Mouse (Mus musculus) stomach, postnatal 0 days (tissue): ENCODE data around the gene Otogl. TPM values are rescaled to one million over a fixed set of nuclear protein-coding genes. Genes with fewer than 3 reads are reported as not detected.

Source experiments
- ATAC-seq: fragments of 200-750 bp; cut with Nextera tagmentation; 2 replicates; pipeline ENCODE4 v1.8.0; 2017; ENCODE audit not compliant: low FRiP score, low TSS enrichment
- DNase-seq: peaks from one replicate; pipeline ENCODE4 v3.0.0-alpha.2; 2016; ENCODE audit warnings: low spot score
- H3K27ac ChIP-seq: fragments of 300-500 bp; sonication (generic); replicated peaks from 2 replicates; pipeline ENCODE4 v1.5.1; 2014; ENCODE audit warnings: mild to moderate bottlenecking, control low read depth
- H3K27me3 ChIP-seq: fragments of 300-500 bp; sonication (generic); 2 replicates; pipeline ENCODE4 v1.6.1; 2014; ENCODE audit warnings: low read length; ENCODE audit not compliant: control insufficient read depth, insufficient read depth
- H3K36me3 ChIP-seq: fragments of 300-500 bp; sonication (generic); 2 replicates; pipeline ENCODE4 v1.6.1; 2014; ENCODE audit warnings: low read length, mixed read lengths; ENCODE audit not compliant: control insufficient read depth, insufficient read depth
- H3K4me1 ChIP-seq: fragments of 300-500 bp; sonication (generic); replicated peaks from 2 replicates; pipeline ENCODE4 v1.6.1; 2014; ENCODE audit warnings: antibody characterized with exemption; ENCODE audit not compliant: control insufficient read depth, insufficient read depth
- H3K4me2 ChIP-seq: fragments of 300-500 bp; sonication (generic); replicated peaks from 2 replicates; pipeline ENCODE4 v1.6.1; 2014; ENCODE audit warnings: low read depth, mild to moderate bottlenecking, control low read depth, moderate library complexity
- H3K4me3 ChIP-seq: fragments of 300-500 bp; sonication (generic); 2 replicates; pipeline ENCODE4 v1.5.1; 2014; ENCODE audit warnings: low read depth, low read length, control low read depth
- H3K9ac ChIP-seq: fragments of 300-500 bp; sonication (generic); 2 replicates; pipeline ENCODE4 v1.6.1; 2014; ENCODE audit warnings: mild to moderate bottlenecking, low read length, control low read depth, mixed read lengths
- H3K9me3 ChIP-seq: fragments of 300-500 bp; sonication (generic); 2 replicates; pipeline ENCODE4 v1.6.1; 2016; ENCODE audit warnings: low read length; ENCODE audit not compliant: control insufficient read depth
- CTCF ChIP-seq: IDR thresholded peaks from 2 replicates; pipeline ENCODE4 v1.5.1; 2016; ENCODE audit warnings: antibody characterized with exemption, low read depth, mild to moderate bottlenecking, moderate library complexity
- EP300 ChIP-seq: optimal IDR thresholded peaks from 2 replicates; pipeline ENCODE3; 2016; ENCODE audit warnings: antibody characterized with exemption
- WGBS: fragments of 180-500 bp; shearing (Covaris S2); extraction: QIAGEN DNeasy Blood & Tissue Kit; methylation state at CpG from one replicate; pipeline ENCODE4 v1.1.7; 2014; 5-methylcytosine and 5-hydroxymethylcytosine counted together
- polyA plus RNA-seq: library from polyadenylated mRNA; unstranded; fragments of >200 nt; fragmentation: Nextera tagmentation; extraction: Ambion mirVana; gene quantifications from 2 replicates; pipeline ENCODE4 v1.2.1, GENCODE M21; 2015

Gene Otogl
- polyA plus RNA-seq, 1 experiment from 2014 or later: 0.02 TPM

DNA sequence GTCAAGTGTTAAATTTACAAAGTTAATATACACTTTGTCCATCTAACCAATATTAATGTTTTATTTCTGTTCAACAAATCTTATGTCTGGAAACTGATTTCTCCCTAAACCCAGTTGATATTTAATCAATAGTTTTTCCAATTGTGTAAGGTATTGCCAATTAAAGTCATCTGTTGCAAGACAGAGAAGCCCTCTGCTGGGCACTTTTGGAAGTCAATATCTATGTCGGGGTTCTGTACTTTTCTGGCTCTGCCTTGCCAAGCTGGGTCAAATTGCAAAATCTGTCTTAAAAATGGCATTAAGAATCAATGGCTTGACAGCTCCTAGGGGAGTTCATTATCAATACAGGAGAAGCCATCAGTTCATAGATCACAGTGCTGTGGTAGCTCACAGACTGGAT lies 10.8 kb upstream of the Otogl start:
- DNase-seq: no peak
- no peak overlapping the region for H3K27ac ChIP-seq
- no peak overlapping the region for H3K4me3 ChIP-seq
- H3K9ac ChIP-seq: no peak overlapping the region
- no peak overlapping the region for H3K4me2 ChIP-seq
- H3K27me3 ChIP-seq: no peaks in the 10 kb centered on the region
- TF ChIP-seq EP300 (no peak), CTCF (peak; percentile 71)
- 13% methylated on average over 1 of the region's 1 CpGs for WGBS
- H3K4me1 ChIP-seq: no peaks in the 10 kb centered on the region
- H3K36me3 ChIP-seq: no peaks in the 10 kb centered on the region
- no peaks in the 10 kb centered on the region for H3K9me3 ChIP-seq
- no peak for ATAC-seq

DNA sequence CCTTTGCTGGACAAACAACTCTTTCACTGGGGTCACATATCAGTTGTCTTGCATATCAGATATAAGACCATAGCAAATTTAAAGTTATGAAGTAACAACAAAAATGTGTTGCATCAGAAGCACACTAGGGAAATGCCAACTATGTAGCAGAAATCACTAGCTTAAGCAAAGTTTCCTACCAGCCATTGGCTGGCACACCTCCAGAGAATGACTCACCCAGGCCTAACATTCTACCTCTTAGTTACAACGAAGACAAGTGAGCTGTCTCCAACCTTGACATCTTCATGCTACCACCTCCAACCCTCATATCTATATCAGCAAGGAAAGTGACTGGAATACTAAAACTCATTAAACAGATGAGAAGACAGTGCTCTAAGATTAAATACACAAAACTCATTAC lies 9.6 kb upstream of the Otogl start:
- Histone ChIP-seq H3K27ac (no peak overlapping the region), H3K4me2 (no peak overlapping the region), H3K9ac (no peak overlapping the region), H3K4me1 (no peaks in the 10 kb centered on the region), H3K9me3 (no peaks in the 10 kb centered on the region), H3K4me3 (no peak overlapping the region), H3K36me3 (no peaks in the 10 kb centered on the region), H3K27me3 (no peaks in the 10 kb centered on the region)
- no peak for DNase-seq
- no peak for TF ChIP-seq EP300
- TF ChIP-seq CTCF: no peak
- ATAC-seq: no peak
- WGBS: 3% methylated on average over 1 of the region's 1 CpGs

DNA sequence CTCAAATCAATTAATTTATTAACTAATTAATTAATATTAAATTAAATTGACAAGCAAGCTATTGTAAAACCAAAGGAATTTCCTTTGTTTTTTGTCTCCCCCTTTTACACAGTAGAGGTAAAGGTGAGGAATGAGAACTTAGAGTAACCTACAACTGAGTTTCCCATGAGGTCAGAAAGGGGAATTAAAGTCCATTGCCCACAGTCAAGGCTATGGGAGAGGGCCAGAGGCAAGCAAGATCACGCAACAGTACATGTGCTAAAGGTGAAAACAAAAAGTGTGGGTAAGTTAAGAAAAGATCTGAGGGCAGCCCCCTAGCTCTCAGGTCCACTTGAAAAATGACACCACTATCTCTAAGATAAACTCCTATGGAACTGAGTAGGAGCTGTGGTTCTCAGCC lies 9.2 kb upstream of the Otogl start:
- TF ChIP-seq CTCF: no peak
- no peak for TF ChIP-seq EP300
- Histone ChIP-seq H3K36me3 (no peaks in the 10 kb centered on the region), H3K27ac (no peak overlapping the region), H3K4me2 (no peak overlapping the region), H3K4me3 (no peak overlapping the region), H3K9me3 (no peaks in the 10 kb centered on the region), H3K27me3 (no peaks in the 10 kb centered on the region), H3K4me1 (no peaks in the 10 kb centered on the region), H3K9ac (no peak overlapping the region)
- DNase-seq: no peak
- ATAC-seq: no peak
- WGBS: 77% methylated on average over 1 of the region's 1 CpGs

DNA sequence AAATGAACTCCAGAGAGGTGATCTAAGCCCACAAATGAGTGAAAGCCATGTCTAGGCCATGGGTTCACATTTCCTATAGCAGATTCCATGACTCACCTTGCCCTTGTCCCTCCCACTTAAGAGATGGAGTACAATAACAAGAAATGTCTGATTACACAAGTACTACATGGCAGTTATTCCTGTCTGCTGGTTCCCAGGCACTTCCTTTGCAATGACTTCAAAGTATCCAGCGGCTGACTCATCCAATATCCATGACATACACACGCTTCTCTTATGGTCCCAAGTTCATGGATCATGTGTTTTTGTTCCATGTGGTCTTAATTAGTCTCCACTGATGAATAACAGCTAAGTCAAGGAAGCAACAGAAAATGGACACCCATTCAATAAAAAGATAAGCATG lies 1.1 kb upstream of the Otogl start:
- TF ChIP-seq EP300: no peak
- TF ChIP-seq CTCF: no peak
- DNase-seq: no peak
- H3K4me2 ChIP-seq: no peak overlapping the region
- H3K9me3 ChIP-seq: no peaks in the 10 kb centered on the region
- no peak overlapping the region for H3K9ac ChIP-seq
- ATAC-seq: no peak
- H3K4me1 ChIP-seq: no peaks in the 10 kb centered on the region
- H3K36me3 ChIP-seq: no peaks in the 10 kb centered on the region
- WGBS: 76% methylated on average over 2 of the region's 2 CpGs
- H3K27ac ChIP-seq: no peak overlapping the region
- H3K27me3 ChIP-seq: no peaks in the 10 kb centered on the region
- no peak overlapping the region for H3K4me3 ChIP-seq

DNA sequence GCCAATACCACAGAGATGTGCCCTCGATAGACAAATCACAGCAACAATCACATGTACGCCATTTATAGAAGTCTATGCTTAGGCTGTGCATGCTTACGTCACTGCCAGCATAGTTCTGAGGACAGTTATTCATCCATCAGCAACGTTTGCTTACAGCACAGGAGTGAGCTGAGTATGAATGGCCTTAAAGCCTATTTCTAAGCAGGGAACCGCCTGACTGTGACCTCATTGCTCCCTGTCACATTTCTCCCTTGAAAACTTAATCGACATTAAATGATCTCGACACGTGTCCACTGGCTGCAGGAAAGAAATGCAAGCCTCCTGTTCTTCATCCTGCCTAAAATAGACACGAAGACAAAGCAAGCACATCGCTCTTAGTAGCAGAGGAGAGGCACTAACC lies 5.5 kb downstream of the Otogl start:
- Histone ChIP-seq H3K4me2 (no peak overlapping the region), H3K4me1 (no peaks in the 10 kb centered on the region), H3K9ac (no peak overlapping the region), H3K9me3 (peaks cover 3% of the 10 kb centered on the region; the same call in 1 of the 2 replicates), H3K36me3 (no peaks in the 10 kb centered on the region), H3K4me3 (no peak overlapping the region), H3K27me3 (no peaks in the 10 kb centered on the region), H3K27ac (no peak overlapping the region)
- DNase-seq (no peak), ATAC-seq (0 out of 2 replicates have a peak, but pooled peaks have one; percentile 47)
- 52% methylated on average over 10 of the region's 10 CpGs for WGBS
- TF ChIP-seq EP300 (no peak), CTCF (no peak)

DNA sequence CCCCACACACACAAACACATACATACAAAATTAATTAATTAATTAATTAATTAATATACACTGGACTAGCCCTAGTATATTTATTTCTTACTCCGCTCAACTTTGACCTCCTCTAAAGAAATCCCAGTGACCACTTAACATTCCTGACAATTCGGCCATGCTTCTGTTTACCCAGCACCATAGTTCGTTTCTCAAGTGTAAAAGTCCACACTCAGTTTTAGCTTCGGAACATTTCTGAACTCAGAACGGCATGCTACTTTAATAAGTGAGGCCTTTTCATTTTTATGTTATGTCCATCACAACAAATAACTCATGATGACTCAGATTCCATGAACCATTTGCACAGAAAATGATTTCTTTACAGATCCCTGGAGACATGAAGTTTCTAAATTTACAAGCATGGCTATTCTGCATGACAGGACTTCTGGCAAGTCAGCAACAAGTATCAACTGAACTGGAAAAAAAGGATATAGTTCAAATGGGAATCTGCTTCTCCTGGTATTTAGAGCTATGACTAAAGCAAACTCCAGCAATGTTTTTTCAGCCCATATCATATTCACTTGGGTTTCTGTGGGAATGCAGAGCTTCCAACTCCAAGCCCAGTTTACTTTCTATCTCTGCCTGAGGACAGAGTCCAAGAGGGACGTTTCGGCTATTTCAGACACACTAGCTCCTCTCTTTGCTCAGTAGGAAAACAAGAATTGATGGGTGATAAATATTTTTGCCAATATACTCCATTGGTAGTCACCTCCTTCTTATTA lies 6.5 kb downstream of the Otogl start:
- TF ChIP-seq CTCF: no peak
- Histone ChIP-seq H3K36me3 (no peaks in the 10 kb centered on the region), H3K4me2 (no peak overlapping the region), H3K4me3 (no peak overlapping the region), H3K9ac (no peak overlapping the region), H3K9me3 (peaks cover 3% of the 10 kb centered on the region; the same call in 1 of the 2 replicates), H3K27me3 (no peaks in the 10 kb centered on the region), H3K27ac (no peak overlapping the region), H3K4me1 (no peaks in the 10 kb centered on the region)
- DNase-seq: no peak
- WGBS: 53% methylated on average over 7 of the region's 7 CpGs
- ATAC-seq: no peak
